Mouse (Mus musculus) kidney, embryonic 14.5 days (tissue): ENCODE data around the gene Olfr1184. TPM values are rescaled to one million over a fixed set of nuclear protein-coding genes. Genes with fewer than 3 reads are reported as not detected.
"Not testable (repeated sequence)": the region's sequence is repeated elsewhere in the genome, so short reads cannot be mapped to it uniquely, and the experiment has no call there.

Experiments
- ATAC-seq: fragments of 200-750 bp; cut with Nextera tagmentation; 2 replicates; pipeline ENCODE4 v1.8.0; 2017; ENCODE audit warnings: moderate number of reproducible peaks, mild to moderate bottlenecking, moderate TSS enrichment, moderate library complexity; ENCODE audit not compliant: low FRiP score, low TSS enrichment
- H3K27ac ChIP-seq: fragments of 300-500 bp; sonication (generic); 2 replicates; pipeline ENCODE4 v1.5.1; 2014; ENCODE audit warnings: low read depth, mild to moderate bottlenecking, low read length, moderate library complexity, mixed read lengths
- H3K27me3 ChIP-seq: fragments of 300-500 bp; sonication (generic); 2 replicates; pipeline ENCODE4 v1.6.1; 2014; ENCODE audit warnings: mild to moderate bottlenecking, low read length; ENCODE audit not compliant: control insufficient read depth, insufficient read depth
- H3K36me3 ChIP-seq: fragments of 300-500 bp; sonication (generic); 2 replicates; pipeline ENCODE4 v1.6.1; 2014; ENCODE audit warnings: low read length, mixed read lengths; ENCODE audit not compliant: control insufficient read depth, insufficient read depth
- H3K4me1 ChIP-seq: fragments of 300-500 bp; sonication (generic); 2 replicates; pipeline ENCODE4 v1.6.1; 2014; ENCODE audit warnings: low read length, mixed read lengths; ENCODE audit not compliant: control insufficient read depth, insufficient read depth
- H3K4me2 ChIP-seq: fragments of 300-500 bp; sonication (generic); replicated peaks from 2 replicates; pipeline ENCODE4 v1.6.1; 2014; ENCODE audit warnings: low read depth, mild to moderate bottlenecking, low read length
- H3K4me3 ChIP-seq: fragments of 300-500 bp; sonication (generic); 2 replicates; pipeline ENCODE4 v1.5.1; 2014; ENCODE audit warnings: mild to moderate bottlenecking, low read length
- H3K9ac ChIP-seq: fragments of 300-500 bp; sonication (generic); 2 replicates; pipeline ENCODE4 v1.6.1; 2014; ENCODE audit warnings: low read depth, mild to moderate bottlenecking, low read length, moderate library complexity
- H3K9me3 ChIP-seq: fragments of 300-500 bp; sonication (generic); 2 replicates; pipeline ENCODE4 v1.6.1; 2016; ENCODE audit warnings: low read length; ENCODE audit not compliant: control insufficient read depth
- WGBS: fragments of 180-500 bp; shearing (Covaris S2); extraction: QIAGEN DNeasy Blood & Tissue Kit; methylation state at CpG from one replicate; pipeline ENCODE4 v1.1.7; 2014; 5-methylcytosine and 5-hydroxymethylcytosine counted together
- polyA plus RNA-seq: library from polyadenylated mRNA; unstranded; fragments of >200 nt; fragmentation: Nextera tagmentation; extraction: Ambion mirVana; gene quantifications from 2 replicates; pipeline ENCODE4 v1.2.1, GENCODE M21; 2014

Gene Olfr1184
- polyA plus RNA-seq = not detected in 2 replicates

DNA sequence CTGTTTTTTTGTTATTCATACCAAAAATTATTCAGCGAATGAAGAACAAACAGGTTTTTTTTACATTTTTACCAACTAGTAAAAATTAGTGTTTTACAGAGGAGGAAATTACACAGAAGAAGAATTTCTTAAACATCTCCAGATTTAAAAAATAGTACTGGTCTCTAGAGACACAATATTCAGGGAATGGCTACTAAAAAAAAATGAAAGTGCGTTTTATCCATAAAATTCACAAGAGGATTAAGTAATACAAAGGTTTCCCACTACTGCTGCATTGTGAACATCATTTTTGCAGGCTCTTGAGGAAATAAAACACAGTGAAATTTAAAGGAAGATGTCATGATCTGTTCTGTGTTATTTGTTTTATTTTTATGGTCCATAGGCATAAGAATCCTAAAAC lies at the start of gene Olfr1184:
Olfr1184 (plus strand) TSS at position 301 of the 400 bp plus-strand sequence.
- WGBS = 94% methylated on average over 2 of the region's 2 CpGs
- no peaks in the 10 kb centered on the region for H3K4me1 ChIP-seq
- H3K27me3 ChIP-seq = no peaks in the 10 kb centered on the region
- H3K4me2 ChIP-seq = no peak within 1 kb of the TSS
- ATAC-seq = no peak
- no peaks in the 10 kb centered on the region for H3K9me3 ChIP-seq
- H3K27ac ChIP-seq = no peak within 1 kb of the TSS
- H3K36me3 ChIP-seq = no peaks in the 10 kb centered on the region
- H3K9ac ChIP-seq = no peak within 1 kb of the TSS
- H3K4me3 ChIP-seq = no peak within 1 kb of the TSS

DNA sequence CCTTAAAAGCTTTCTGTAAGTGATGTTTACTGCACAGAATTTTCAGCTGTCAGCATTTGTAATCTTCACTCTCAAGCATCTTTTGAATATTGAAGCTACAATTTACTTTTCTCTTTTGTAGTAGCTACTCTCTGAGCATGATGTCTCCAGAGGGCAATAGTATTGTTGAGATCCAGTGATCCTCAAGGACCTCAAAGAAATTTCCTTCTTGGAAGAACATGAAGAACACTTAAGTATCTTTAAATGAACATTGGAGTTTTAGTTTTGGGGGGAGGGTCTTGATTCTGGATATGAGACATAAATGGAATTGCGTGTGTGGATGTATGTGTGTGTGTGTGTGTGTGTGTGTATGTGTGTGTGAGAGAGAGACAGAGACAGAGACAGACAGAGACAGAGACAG lies 34.4 kb upstream of the Olfr1184 start, which contains the start of gene Gm13757:
Gm13757 (minus strand) TSS at position 101 of the 400 bp plus-strand sequence.
- Histone ChIP-seq H3K4me1 (no peaks in the 10 kb centered on the region), H3K36me3 (no peaks in the 10 kb centered on the region), H3K9me3 (no peaks in the 10 kb centered on the region), H3K4me2 (no peak within 1 kb of the TSS), H3K27ac (no peak within 1 kb of the TSS), H3K27me3 (no peaks in the 10 kb centered on the region), H3K4me3 (no peak within 1 kb of the TSS), H3K9ac (no peak within 1 kb of the TSS)
- ATAC-seq = no peak
- WGBS = 87% methylated on average over 1 of the region's 1 CpGs

DNA sequence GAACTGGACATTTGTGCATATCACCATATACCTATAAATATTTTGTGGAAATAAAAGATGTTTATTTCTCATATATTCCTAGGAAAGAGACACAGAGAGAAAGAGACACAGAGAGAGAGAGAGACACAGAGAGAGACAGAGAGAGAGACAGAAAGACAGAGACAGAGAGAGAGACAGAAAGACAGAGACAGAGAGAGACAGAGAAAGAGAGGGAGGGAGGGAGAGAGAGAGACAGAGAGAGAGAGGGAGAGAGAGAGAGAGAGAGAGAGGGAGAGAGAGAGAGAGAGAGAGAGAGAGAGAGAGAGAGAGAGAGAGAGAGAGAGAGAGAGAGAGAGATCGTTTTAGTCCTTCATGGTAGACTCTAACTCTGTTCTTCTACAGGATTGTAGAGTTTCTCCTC lies 28.8 kb upstream of the Olfr1184 start, which contains the start of gene Olfr1183:
Olfr1183 (plus strand) TSS at position 301 of the 400 bp plus-strand sequence.
- not testable (repeated sequence) for H3K9me3 ChIP-seq, H3K27ac ChIP-seq, ATAC-seq, H3K4me2 ChIP-seq, H3K4me3 ChIP-seq, H3K27me3 ChIP-seq, H3K9ac ChIP-seq, H3K4me1 ChIP-seq, H3K36me3 ChIP-seq
- WGBS = 69% methylated on average over 1 of the region's 1 CpGs

DNA sequence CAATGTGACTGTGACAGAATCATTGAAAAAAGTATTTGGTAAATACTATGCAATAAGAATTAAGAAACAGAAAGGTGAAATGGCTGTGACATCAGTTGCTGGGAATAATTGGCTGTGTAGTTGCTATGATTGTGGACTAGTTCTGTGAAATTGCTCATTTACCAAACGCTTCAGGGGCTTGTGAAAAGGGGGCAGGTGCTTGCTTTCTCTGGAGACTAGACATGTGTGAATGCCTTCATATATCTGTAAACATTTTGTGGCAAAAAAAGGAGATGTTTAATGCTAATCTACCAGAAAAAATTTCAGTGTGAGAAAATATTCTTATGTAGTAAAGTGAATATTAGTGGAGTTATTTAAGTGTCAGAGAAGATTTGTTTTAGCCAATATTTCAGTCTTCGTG lies 9.6 kb downstream of the Olfr1184 start, which contains the start of gene Olfr1185-ps1:
Olfr1185-ps1 (plus strand) TSS at position 301 of the 400 bp plus-strand sequence.
- Histone ChIP-seq H3K4me3 (no peak within 1 kb of the TSS), H3K27me3 (no peaks in the 10 kb centered on the region), H3K27ac (no peak within 1 kb of the TSS), H3K4me1 (no peaks in the 10 kb centered on the region), H3K4me2 (no peak within 1 kb of the TSS), H3K36me3 (no peaks in the 10 kb centered on the region), H3K9ac (no peak within 1 kb of the TSS), H3K9me3 (no peaks in the 10 kb centered on the region)
- ATAC-seq = no peak
- WGBS = 78% methylated on average over 2 of the region's 2 CpGs

DNA sequence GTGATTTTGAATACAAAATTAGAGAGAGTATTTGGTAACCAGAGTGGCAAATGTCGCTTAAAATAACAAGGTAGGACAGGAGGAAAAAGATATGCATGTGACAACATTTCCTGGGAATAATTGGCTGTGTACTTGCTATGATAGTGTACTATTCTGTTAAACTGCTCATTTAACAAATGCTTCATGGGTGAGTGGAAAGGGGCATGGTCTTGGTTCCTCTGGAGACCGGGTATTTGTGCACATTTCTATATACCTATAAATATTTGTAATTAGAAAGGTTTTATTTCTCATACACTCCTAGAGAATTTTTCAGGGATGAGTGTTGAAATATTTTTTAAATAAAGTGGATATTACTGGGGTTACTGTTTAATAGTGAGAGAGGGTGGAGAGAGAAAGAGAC lies 34.9 kb downstream of the Olfr1184 start, which contains the start of gene Olfr1186:
Olfr1186 (plus strand) TSS at position 301 of the 400 bp plus-strand sequence.
- ATAC-seq = no peak
- Histone ChIP-seq H3K9me3 (no peaks in the 10 kb centered on the region), H3K36me3 (no peaks in the 10 kb centered on the region), H3K4me3 (no peak within 1 kb of the TSS), H3K4me2 (no peak within 1 kb of the TSS), H3K27me3 (no peaks in the 10 kb centered on the region), H3K27ac (no peak within 1 kb of the TSS), H3K4me1 (no peaks in the 10 kb centered on the region), H3K9ac (no peak within 1 kb of the TSS)
- WGBS = 80% methylated on average over 2 of the region's 2 CpGs

DNA sequence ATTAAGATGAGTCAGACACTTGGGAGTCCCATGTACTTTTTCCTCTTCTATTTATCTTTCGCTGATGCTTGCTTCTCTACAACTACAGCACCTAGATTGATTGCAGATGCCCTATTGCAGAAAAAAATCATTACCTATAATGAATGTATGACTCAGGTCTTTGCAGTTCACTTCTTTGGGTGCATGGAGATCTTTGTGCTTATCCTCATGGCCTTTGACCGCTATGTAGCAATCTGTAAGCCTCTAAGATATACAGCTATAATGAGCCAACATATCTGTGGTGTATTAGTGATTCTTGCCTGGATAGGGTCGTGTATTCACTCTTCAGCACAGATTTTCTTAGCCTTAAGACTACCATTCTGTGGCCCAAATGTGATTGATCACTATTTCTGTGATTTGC lies 42.3 kb downstream of the Olfr1184 start:
- ATAC-seq = no peak
- Histone ChIP-seq H3K9ac (no peak overlapping the region), H3K4me2 (no peak overlapping the region), H3K4me1 (no peaks in the 10 kb centered on the region), H3K27me3 (no peaks in the 10 kb centered on the region), H3K27ac (no peak overlapping the region), H3K36me3 (no peaks in the 10 kb centered on the region), H3K9me3 (no peaks in the 10 kb centered on the region), H3K4me3 (no peak overlapping the region)
- WGBS = 72% methylated on average over 3 of the region's 3 CpGs

Other genes starting within 250 kb of the Olfr1184 start
- not detected in 2 replicates for gene Olfr1173, start 203.7 kb upstream of the Olfr1184 start, polyA plus RNA-seq
- gene Olfr1174-ps, start 168.5 kb upstream of the Olfr1184 start, polyA plus RNA-seq = not detected in 2 replicates
- gene Olfr1175-ps, start 156.4 kb upstream of the Olfr1184 start, polyA plus RNA-seq = not detected in 2 replicates
- gene Olfr1176, start 146.9 kb upstream of the Olfr1184 start, polyA plus RNA-seq = not detected in 2 replicates
- gene Olfr1177-ps, start 137.1 kb upstream of the Olfr1184 start, polyA plus RNA-seq = not detected in 2 replicates
- gene Olfr1178, start 96.5 kb upstream of the Olfr1184 start, polyA plus RNA-seq = not detected in 2 replicates
- gene Olfr1179, start 77.1 kb upstream of the Olfr1184 start, polyA plus RNA-seq = not detected in 2 replicates
- gene Olfr1180, start 64.4 kb upstream of the Olfr1184 start, polyA plus RNA-seq = not detected in 2 replicates
- not detected in 2 replicates for gene Olfr1181, start 57.4 kb upstream of the Olfr1184 start, polyA plus RNA-seq
- gene Gm13757, start 34.5 kb upstream of the Olfr1184 start, polyA plus RNA-seq = not detected in 2 replicates
- gene Olfr1183, start 28.7 kb upstream of the Olfr1184 start, polyA plus RNA-seq = not detected in 2 replicates
- not detected in 2 replicates for gene Olfr1185-ps1, start 9.7 kb downstream of the Olfr1184 start, polyA plus RNA-seq
- gene Olfr1186, start 35.0 kb downstream of the Olfr1184 start, polyA plus RNA-seq = not detected in 2 replicates
- gene Olfr1188, start 73.3 kb downstream of the Olfr1184 start, polyA plus RNA-seq = not detected in 2 replicates
- not detected in 2 replicates for gene Olfr1189, start 102.9 kb downstream of the Olfr1184 start, polyA plus RNA-seq
- gene Olfr1191-ps1, start 156.9 kb downstream of the Olfr1184 start, polyA plus RNA-seq = 0.03 TPM in 1 of 2 replicates, not detected in the other
- not detected in 2 replicates for gene Olfr1192-ps1, start 164.9 kb downstream of the Olfr1184 start, polyA plus RNA-seq
- not detected in 2 replicates for gene Olfr1193, start 192.0 kb downstream of the Olfr1184 start, polyA plus RNA-seq
- not detected in 2 replicates for gene Olfr1195, start 205.6 kb downstream of the Olfr1184 start, polyA plus RNA-seq
- gene Olfr1196, start 221.0 kb downstream of the Olfr1184 start, polyA plus RNA-seq = not detected in 2 replicates
- gene Olfr1197, start 248.8 kb downstream of the Olfr1184 start, polyA plus RNA-seq = not detected in 2 replicates